Mouse (Mus musculus): Measurements from ENCODE around the gene Tm4sf19.

- TF ChIP-seq POLR2A (IDR thresholded peaks at IDR 0.05; ENCODE audit: insufficient read length, low read depth) = no peak
- no peak for TF ChIP-seq MAX (IDR thresholded peaks at IDR 0.05; ENCODE audit: low read depth)
- TF ChIP-seq MYOD1 (IDR thresholded peaks at IDR 0.05; ENCODE audit: control insufficient read depth in 1 of 3, insufficient read length in 2 of 3, low read depth in 2 of 3) = no peak
- TF ChIP-seq USF1 (IDR thresholded peaks at IDR 0.05; ENCODE audit: low read depth) = no peak
- no peak for TF ChIP-seq TCF12 (IDR thresholded peaks at IDR 0.05; ENCODE audit: insufficient read depth, poor library complexity, severe bottlenecking)
- TF ChIP-seq E2F4 (IDR thresholded peaks at IDR 0.05; ENCODE audit: insufficient read depth) = no peak
- TF ChIP-seq POLR2AphosphoS2 (IDR thresholded peaks at IDR 0.05; ENCODE audit: insufficient read length, low read depth) = no peak
These were observed 55.8 kb downstream of the Tm4sf19 start for GRCm38 (mm10) chr16:32456086-32456485.

All from myocyte (in vitro differentiated cells).